Mouse (Mus musculus) ES-Bruce4 (cell line): ENCODE measurements around the gene Chst8. TPM values are rescaled to one million over a fixed set of nuclear protein-coding genes. Genes with fewer than 3 reads are reported as not detected.

ENCODE experiments used
- H3K27ac ChIP-seq: 2 replicates; pipeline ENCODE4 v1.5.1; 2012; ENCODE audit warnings: low read length, inconsistent platforms; ENCODE audit not compliant: insufficient read depth
- H3K27me3 ChIP-seq: 2 replicates; pipeline ENCODE4 v1.6.1; 2012; ENCODE audit warnings: mild to moderate bottlenecking, low read length, inconsistent platforms; ENCODE audit not compliant: control insufficient read depth, poor library complexity, insufficient read depth, severe bottlenecking
- H3K36me3 ChIP-seq: 2 replicates; pipeline ENCODE4 v1.6.1; 2012; ENCODE audit warnings: inconsistent platforms, mild to moderate bottlenecking, low read length, moderate library complexity; ENCODE audit not compliant: control insufficient read depth, poor library complexity, insufficient read depth, severe bottlenecking
- H3K4me1 ChIP-seq: one replicate; pipeline ENCODE4 v1.8.1; 2011; ENCODE audit warnings: low read length; ENCODE audit not compliant: control insufficient read depth, insufficient read depth
- H3K4me3 ChIP-seq: 2 replicates; pipeline ENCODE4 v1.5.1; 2011; ENCODE audit warnings: low read depth, mild to moderate bottlenecking, low read length
- H3K9ac ChIP-seq: 2 replicates; pipeline ENCODE4 v1.6.1; 2012; ENCODE audit warnings: low read depth, mild to moderate bottlenecking, inconsistent platforms; ENCODE audit not compliant: poor library complexity, severe bottlenecking
- H3K9me3 ChIP-seq: replicated peaks from 2 replicates; pipeline ENCODE4 v1.6.1; 2012; ENCODE audit warnings: mild to moderate bottlenecking, low read length, inconsistent platforms; ENCODE audit not compliant: control insufficient read depth, poor library complexity, insufficient read depth, severe bottlenecking
- CTCF ChIP-seq: IDR thresholded peaks from one replicate; pipeline ENCODE4 v1.8.1; 2011; ENCODE audit warnings: low read depth, low read length
- EP300 ChIP-seq: IDR thresholded peaks from 2 replicates; pipeline ENCODE4 v1.6.1; 2011; ENCODE audit warnings: low read depth, low read length; ENCODE audit not compliant: insufficient read depth
- POLR2A ChIP-seq: IDR thresholded peaks from one replicate; pipeline ENCODE4 v1.8.1; 2011; ENCODE audit warnings: low read length; ENCODE audit not compliant: insufficient read depth
- polyA plus RNA-seq: library from polyadenylated mRNA; stranded (reverse); fragments of >200 nt; gene quantifications from 2 replicates; pipeline ENCODE4 v1.2.4, GENCODE M21; 2011; ENCODE audit warnings: low read depth; ENCODE audit not compliant: missing spikeins, insufficient read depth, insufficient read length

Gene Chst8
- polyA plus RNA-seq, 1 experiment: 4.8 TPM

DNA sequence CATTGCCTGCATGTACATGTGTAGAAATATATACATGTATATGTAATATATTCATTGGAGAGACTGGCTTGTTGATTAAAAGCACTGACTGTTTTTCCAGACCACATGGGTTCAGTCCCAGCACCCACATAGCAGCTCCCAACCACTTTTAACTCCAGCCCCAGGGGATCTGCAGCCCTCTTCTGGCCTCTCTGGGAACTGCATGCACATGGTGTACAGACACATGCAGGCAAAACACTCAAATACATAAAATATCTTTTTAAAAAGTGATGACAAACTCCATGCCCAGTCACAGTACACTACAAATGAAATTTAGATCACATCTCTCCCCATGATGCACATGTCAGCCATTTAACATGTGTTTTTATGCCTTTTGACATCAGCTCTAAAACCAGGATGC lies 30.5 kb downstream of the Chst8 start:
- Histone ChIP-seq H3K9me3 (no peaks in the 10 kb centered on the region; the same call in 1 of the 2 replicates), H3K27me3 (no peaks in the 10 kb centered on the region), H3K9ac (no peak overlapping the region), H3K36me3 (no peaks in the 10 kb centered on the region), H3K4me1 (no peaks in the 10 kb centered on the region), H3K27ac (no peak overlapping the region), H3K4me3 (no peak overlapping the region)
- no peak for TF ChIP-seq POLR2A
- TF ChIP-seq CTCF: peak; percentile 30

DNA sequence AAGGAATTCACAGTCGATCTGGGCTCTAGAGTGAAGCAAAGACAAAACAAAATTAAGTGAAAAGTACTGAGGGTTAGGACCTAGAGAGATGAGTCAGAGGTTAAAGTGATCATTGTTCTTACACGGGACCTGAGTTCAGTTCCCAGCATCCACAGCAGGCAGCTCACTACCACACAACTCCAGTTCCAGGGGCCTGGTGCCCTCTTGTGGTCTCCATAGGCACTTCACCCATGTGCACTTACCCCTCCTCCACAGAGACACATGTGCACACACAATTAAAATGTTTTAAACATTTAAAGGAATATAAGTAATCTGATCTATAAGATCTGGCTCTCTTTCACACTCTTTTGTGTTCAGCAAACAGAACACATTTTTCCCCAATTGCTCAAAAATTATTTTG lies 31.3 kb downstream of the Chst8 start:
- Histone ChIP-seq H3K27ac (no peak overlapping the region), H3K9me3 (no peaks in the 10 kb centered on the region), H3K36me3 (no peaks in the 10 kb centered on the region), H3K4me1 (no peaks in the 10 kb centered on the region), H3K9ac (no peak overlapping the region), H3K4me3 (no peak overlapping the region), H3K27me3 (no peaks in the 10 kb centered on the region)
- no peak for TF ChIP-seq POLR2A
- TF ChIP-seq CTCF: peak; percentile 67

DNA sequence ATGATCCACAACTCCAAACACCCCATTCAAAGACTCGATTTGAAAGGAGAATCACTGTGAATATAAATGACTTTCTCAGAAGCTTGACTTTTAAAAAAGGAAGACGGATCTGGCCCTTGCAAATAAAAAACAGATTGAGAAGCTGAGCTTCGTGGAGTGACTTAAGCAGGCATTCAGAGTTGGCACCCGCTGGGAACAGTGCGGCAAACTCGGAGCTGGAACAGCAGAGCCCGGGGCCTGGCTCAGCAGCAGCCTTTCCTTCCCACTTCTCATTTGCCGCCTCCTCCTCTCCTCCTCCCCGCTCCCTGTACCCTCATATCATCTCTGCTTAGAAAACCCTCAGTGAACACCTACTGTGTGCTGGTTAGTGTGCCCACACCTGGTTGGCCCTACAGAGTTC lies 34.1 kb downstream of the Chst8 start:
- TF ChIP-seq EP300 (no peak), POLR2A (no peak), CTCF (no peak)
- Histone ChIP-seq H3K4me1 (no peaks in the 10 kb centered on the region), H3K36me3 (no peaks in the 10 kb centered on the region), H3K4me3 (no peak overlapping the region), H3K27ac (no peak overlapping the region), H3K27me3 (no peaks in the 10 kb centered on the region), H3K9ac (no peak overlapping the region), H3K9me3 (no peaks in the 10 kb centered on the region)

DNA sequence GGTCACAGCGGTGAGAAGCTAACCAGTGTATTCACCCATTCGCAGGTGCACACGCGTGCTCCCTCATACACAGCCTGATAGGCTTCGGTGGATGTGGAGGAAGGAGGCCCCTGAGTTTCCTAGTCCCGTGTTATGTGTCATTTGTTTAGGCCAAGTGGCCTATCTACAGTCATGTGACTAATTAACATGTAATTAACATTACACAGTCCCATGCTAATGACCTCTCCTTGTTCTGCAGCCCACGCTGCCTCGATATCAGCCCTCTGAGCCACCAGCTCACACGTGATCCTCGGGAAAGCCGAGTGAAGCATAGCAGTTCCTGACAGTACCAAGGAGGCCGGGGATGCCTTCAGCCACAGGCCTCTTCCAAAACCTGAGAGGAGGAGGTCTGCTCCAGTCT lies 36.9 kb downstream of the Chst8 start:
- Histone ChIP-seq H3K4me1 (no peaks in the 10 kb centered on the region), H3K27ac (no peak overlapping the region), H3K9me3 (no peaks in the 10 kb centered on the region), H3K9ac (no peak overlapping the region), H3K36me3 (no peaks in the 10 kb centered on the region), H3K27me3 (no peaks in the 10 kb centered on the region), H3K4me3 (peak overlapping the region; percentile 20; the same call in 1 of the 2 replicates)
- TF ChIP-seq EP300: 0 out of 2 replicates have a peak, but pooled peaks have one; percentile 7
- TF ChIP-seq CTCF: no peak
- no peak for TF ChIP-seq POLR2A

DNA sequence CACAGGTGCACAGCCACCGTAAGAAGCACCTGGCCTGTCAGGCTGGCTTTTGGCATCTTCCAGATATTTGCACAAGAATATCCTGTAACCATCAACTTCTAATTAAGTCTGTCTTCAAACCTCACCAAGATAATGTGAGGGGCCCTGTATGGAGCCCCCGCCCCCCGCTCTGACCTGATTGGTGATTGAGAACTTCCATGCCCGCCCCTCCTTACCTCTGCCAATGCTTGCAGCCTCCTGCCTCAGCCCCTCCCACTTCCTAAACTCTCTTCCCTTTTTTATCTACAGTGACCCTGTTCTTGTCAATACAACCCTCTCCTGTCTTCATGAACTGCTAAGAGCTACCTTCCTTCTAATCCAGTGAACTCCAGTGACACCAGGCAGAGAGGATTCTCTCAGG lies 37.6 kb downstream of the Chst8 start:
- Histone ChIP-seq H3K36me3 (no peaks in the 10 kb centered on the region), H3K4me1 (no peaks in the 10 kb centered on the region), H3K4me3 (peak overlapping the region; percentile 20; the same call in 1 of the 2 replicates), H3K27me3 (no peaks in the 10 kb centered on the region), H3K27ac (no peak overlapping the region), H3K9ac (no peak overlapping the region), H3K9me3 (no peaks in the 10 kb centered on the region)
- no peak for TF ChIP-seq EP300
- no peak for TF ChIP-seq CTCF
- TF ChIP-seq POLR2A: no peak

DNA sequence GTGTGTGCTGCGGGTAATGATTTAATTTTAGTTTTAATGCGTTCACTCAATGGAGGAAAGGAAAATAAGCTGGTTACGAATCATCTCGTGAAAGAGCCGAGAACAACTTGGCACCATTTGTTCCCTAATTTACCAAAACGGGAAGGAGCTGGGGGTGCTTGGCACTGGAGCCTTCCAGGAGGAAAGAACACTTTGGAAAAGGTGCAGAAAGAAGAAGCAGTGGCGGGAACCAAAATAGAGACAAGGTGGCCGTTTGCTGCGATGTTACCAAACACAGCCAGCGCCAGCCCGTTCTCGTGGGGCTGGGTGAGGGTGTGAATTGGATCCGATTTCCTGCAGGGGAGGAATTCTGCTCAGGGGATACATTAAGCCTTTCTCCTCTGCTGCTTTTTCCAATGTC lies 38.5 kb downstream of the Chst8 start:
- Histone ChIP-seq H3K9me3 (no peaks in the 10 kb centered on the region), H3K4me3 (no peak overlapping the region), H3K36me3 (no peaks in the 10 kb centered on the region), H3K9ac (no peak overlapping the region), H3K27ac (no peak overlapping the region), H3K4me1 (no peaks in the 10 kb centered on the region), H3K27me3 (no peaks in the 10 kb centered on the region)
- no peak for TF ChIP-seq POLR2A
- TF ChIP-seq CTCF: no peak
- TF ChIP-seq EP300: no peak
